28 mouse cellular contexts compared by ENCODE assay signal in the genomic region with DNA sequence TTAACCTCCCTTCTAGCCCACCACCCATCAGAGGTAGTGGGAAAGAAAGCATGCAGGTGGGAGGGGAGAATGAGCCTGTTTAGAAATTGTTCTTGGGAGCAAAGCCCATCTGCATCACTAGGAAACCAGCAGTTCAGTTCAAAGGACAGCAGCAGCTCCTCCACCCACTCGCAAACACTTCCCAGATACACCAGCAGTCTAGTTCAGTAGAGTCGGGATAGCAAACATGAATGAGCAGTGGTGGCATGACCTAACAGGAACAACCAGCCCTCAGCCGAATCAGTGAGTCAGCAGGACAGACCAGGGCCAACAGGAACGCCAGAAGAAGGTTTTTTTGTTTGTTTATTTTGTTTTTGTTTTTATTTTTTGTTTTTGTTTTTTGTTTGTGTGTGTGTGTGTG.
A peak's percentile ranks its signal among the peaks of the same experiment; 100 is the strongest.
DNase-seq lines count a peak whose midpoint lies in the region; ATAC-seq and TF ChIP-seq lines count a peak whose summit lies in the region.
"Had no signal": no experiment of that assay in that cellular context is flagged by ENCODE, and none has a peak within 500 bp of the region (broad histone marks: within the 10 kb centered on the region; RNA-seq: fewer than 3 reads in every experiment).

No protein-coding gene starts in this region.

- peak; percentile 13; the same call in 1 of the 2 replicates for TF ChIP-seq CTCF in stomach, postnatal 0 days (IDR thresholded peaks at IDR 0.05; ENCODE audit: low read depth)

- H3K4me2 ChIP-seq in intestine, embryonic 14.5 days (ENCODE audit: low read length) = no peak overlapping the region
- H3K4me2 ChIP-seq in intestine, embryonic 15.5 days (replicated peaks) = no peak overlapping the region
- no peak overlapping the region for H3K4me2 ChIP-seq in liver, embryonic 15.5 days
- no peak overlapping the region for H3K4me2 ChIP-seq in liver, embryonic 11.5 days
- no peak overlapping the region for H3K4me2 ChIP-seq in stomach, postnatal 0 days (replicated peaks; ENCODE audit: low read depth)
- H3K4me2 ChIP-seq: embryonic facial prominence, embryonic 12.5 days; embryonic facial prominence, embryonic 15.5 days; heart, embryonic 13.5 days; hindbrain, embryonic 14.5 days had no signal

- no peak for ATAC-seq in intestine, embryonic 14.5 days (replicated peaks; ENCODE audit: low FRiP score, low TSS enrichment, low read depth)
- no peak for ATAC-seq in intestine, embryonic 15.5 days
- ATAC-seq in liver, embryonic 15.5 days (ENCODE audit: insufficient read depth) = peak; percentile 51
- ATAC-seq in liver, embryonic 11.5 days (replicated peaks; ENCODE audit: low FRiP score) = no peak
- peak; percentile 79 for ATAC-seq in stomach, postnatal 0 days (ENCODE audit: low FRiP score, low TSS enrichment)
- ATAC-seq: forebrain, embryonic 14.5 days; forebrain, postnatal 0 days; Patski had no signal

- 60% methylated on average over 4 of the region's 4 CpGs for WGBS in intestine, embryonic 14.5 days
- 62% methylated on average over 4 of the region's 4 CpGs for WGBS in intestine, embryonic 15.5 days
- 39% methylated on average over 4 of the region's 4 CpGs for WGBS in liver, embryonic 15.5 days (ENCODE audit: insufficient replicate concordance)
- 61% methylated on average over 4 of the region's 4 CpGs for WGBS in liver, embryonic 11.5 days
- 47% methylated on average over 4 of the region's 4 CpGs for WGBS in stomach, postnatal 0 days

- H3K36me3 ChIP-seq in intestine, embryonic 14.5 days (ENCODE audit: control insufficient read depth, insufficient read depth, low read length) = no peaks in the 10 kb centered on the region
- H3K36me3 ChIP-seq in intestine, embryonic 15.5 days = no peaks in the 10 kb centered on the region
- no peaks in the 10 kb centered on the region for H3K36me3 ChIP-seq in liver, embryonic 15.5 days (replicated peaks)
- H3K36me3 ChIP-seq in liver, embryonic 11.5 days (ENCODE audit: control insufficient read depth, insufficient read depth, low read length) = no peaks in the 10 kb centered on the region
- H3K36me3 ChIP-seq in stomach, postnatal 0 days (ENCODE audit: control insufficient read depth, insufficient read depth, low read length) = no peaks in the 10 kb centered on the region
- H3K36me3 ChIP-seq: embryonic facial prominence, embryonic 12.5 days; embryonic facial prominence, embryonic 15.5 days; G1E; heart, embryonic 10.5 days; heart, embryonic 13.5 days had no signal

- no peak overlapping the region for H3K9ac ChIP-seq in intestine, embryonic 14.5 days (ENCODE audit: low read length)
- no peak overlapping the region for H3K9ac ChIP-seq in intestine, embryonic 15.5 days
- H3K9ac ChIP-seq in liver, embryonic 15.5 days = no peak overlapping the region
- H3K9ac ChIP-seq in liver, embryonic 11.5 days (ENCODE audit: low read depth, low read length) = no peak overlapping the region
- no peak overlapping the region for H3K9ac ChIP-seq in stomach, postnatal 0 days (ENCODE audit: low read length)
- H3K9ac ChIP-seq: embryonic facial prominence, embryonic 12.5 days; embryonic facial prominence, embryonic 15.5 days; forebrain, postnatal 0 days; heart, embryonic 13.5 days; hindbrain, embryonic 14.5 days had no signal

- no peaks in the 10 kb centered on the region for H3K9me3 ChIP-seq in intestine, embryonic 14.5 days (ENCODE audit: control insufficient read depth, low read length)
- H3K9me3 ChIP-seq in intestine, embryonic 15.5 days = no peaks in the 10 kb centered on the region
- no peaks in the 10 kb centered on the region for H3K9me3 ChIP-seq in liver, embryonic 15.5 days (replicated peaks)
- H3K9me3 ChIP-seq in liver, embryonic 11.5 days (ENCODE audit: control insufficient read depth, low read length) = no peaks in the 10 kb centered on the region
- no peaks in the 10 kb centered on the region for H3K9me3 ChIP-seq in stomach, postnatal 0 days (ENCODE audit: control insufficient read depth, low read length)
- H3K9me3 ChIP-seq: embryonic facial prominence, embryonic 12.5 days; embryonic facial prominence, embryonic 15.5 days; G1E; heart, embryonic 10.5 days; heart, embryonic 13.5 days had no signal

- DNase-seq in intestine, embryonic 14.5 days (ENCODE audit: low spot score) = peak; percentile 27
- DNase-seq in liver, embryonic 11.5 days (ENCODE audit: low spot score) = no peak
- DNase-seq in urinary bladder, postnatal 14 days (ENCODE audit: low spot score) = peak; percentile 44
- DNase-seq in urinary bladder, postnatal 4 days (ENCODE audit: low spot score in 2 of 2) = no peak
- DNase-seq in stomach, postnatal 0 days (ENCODE audit: low spot score) = peak; percentile 37
- DNase-seq: adrenal gland, adult 2 months; adrenal gland, postnatal 14 days; B cell, adult 2 months; cerebellum, adult 11 months; cerebellum, adult 2 months; cerebellum, adult 9-11 months; cerebellum, postnatal 25 days; forebrain, postnatal 0 days; gastrocnemius, adult 2 months; gastrocnemius, postnatal 14 days; heart, postnatal 14 days; heart, postnatal 4 days had no signal

- no peak overlapping the region for H3K27ac ChIP-seq in intestine, embryonic 14.5 days (ENCODE audit: low read depth)
- H3K27ac ChIP-seq in intestine, embryonic 15.5 days = no peak overlapping the region
- H3K27ac ChIP-seq in liver, embryonic 15.5 days (replicated peaks) = no peak overlapping the region
- H3K27ac ChIP-seq in liver, embryonic 11.5 days (ENCODE audit: low read depth, low read length) = no peak overlapping the region
- H3K27ac ChIP-seq in stomach, postnatal 0 days (replicated peaks) = no peak overlapping the region
- H3K27ac ChIP-seq: embryonic facial prominence, embryonic 12.5 days; embryonic facial prominence, embryonic 15.5 days; gastrocnemius, adult 2 months; heart, embryonic 10.5 days; heart, embryonic 13.5 days; hindbrain, embryonic 14.5 days had no signal

- no peak overlapping the region for H3K4me3 ChIP-seq in intestine, embryonic 14.5 days (ENCODE audit: low read depth, low read length)
- H3K4me3 ChIP-seq in intestine, embryonic 15.5 days (replicated peaks) = no peak overlapping the region
- no peak overlapping the region for H3K4me3 ChIP-seq in liver, embryonic 15.5 days (replicated peaks)
- no peak overlapping the region for H3K4me3 ChIP-seq in liver, embryonic 11.5 days (ENCODE audit: low read depth, low read length)
- no peak overlapping the region for H3K4me3 ChIP-seq in stomach, postnatal 0 days (ENCODE audit: low read depth, low read length)
- H3K4me3 ChIP-seq: embryonic facial prominence, embryonic 12.5 days; embryonic facial prominence, embryonic 15.5 days; gastrocnemius, adult 2 months; heart, embryonic 10.5 days; heart, embryonic 13.5 days had no signal

- no peaks in the 10 kb centered on the region for H3K4me1 ChIP-seq in intestine, embryonic 14.5 days (replicated peaks; ENCODE audit: control insufficient read depth, insufficient read depth, low read length)
- H3K4me1 ChIP-seq in intestine, embryonic 15.5 days (replicated peaks) = no peaks in the 10 kb centered on the region
- H3K4me1 ChIP-seq in liver, embryonic 15.5 days (replicated peaks) = no peaks in the 10 kb centered on the region
- H3K4me1 ChIP-seq in liver, embryonic 11.5 days (replicated peaks; ENCODE audit: control insufficient read depth, insufficient read depth, low read length) = no peaks in the 10 kb centered on the region
- H3K4me1 ChIP-seq in stomach, postnatal 0 days (replicated peaks; ENCODE audit: control insufficient read depth, insufficient read depth) = no peaks in the 10 kb centered on the region
- H3K4me1 ChIP-seq: embryonic facial prominence, embryonic 12.5 days; embryonic facial prominence, embryonic 15.5 days; heart, embryonic 10.5 days; heart, embryonic 13.5 days had no signal

- no peak for TF ChIP-seq EP300 in stomach, postnatal 0 days (optimal IDR thresholded peaks at IDR 0.05)

- no peaks in the 10 kb centered on the region for H3K27me3 ChIP-seq in intestine, embryonic 14.5 days (replicated peaks; ENCODE audit: control insufficient read depth, insufficient read depth, low read length)
- H3K27me3 ChIP-seq in intestine, embryonic 15.5 days (replicated peaks) = no peaks in the 10 kb centered on the region
- H3K27me3 ChIP-seq in liver, embryonic 15.5 days = no peaks in the 10 kb centered on the region
- no peaks in the 10 kb centered on the region for H3K27me3 ChIP-seq in liver, embryonic 11.5 days (replicated peaks; ENCODE audit: control insufficient read depth, insufficient read depth, low read length)
- no peaks in the 10 kb centered on the region for H3K27me3 ChIP-seq in stomach, postnatal 0 days (ENCODE audit: control insufficient read depth, insufficient read depth, low read length)
- H3K27me3 ChIP-seq: CH12.LX; embryonic facial prominence, embryonic 12.5 days; embryonic facial prominence, embryonic 15.5 days; heart, embryonic 13.5 days; Patski had no signal

Comparison
In these comparisons a context has a peak if more than half of its experiments do, and no peak if none do; other contexts are left out.
1. ATAC-seq: peak in liver, embryonic 15.5 days (single experiment) and stomach, postnatal 0 days (single experiment); none in intestine, embryonic 14.5 days (single experiment), intestine, embryonic 15.5 days (single experiment) and liver, embryonic 11.5 days (single experiment).
2. DNase-seq: peak in intestine, embryonic 14.5 days (single experiment), urinary bladder, postnatal 14 days (single experiment) and stomach, postnatal 0 days (single experiment); none in liver, embryonic 11.5 days (single experiment) and urinary bladder, postnatal 4 days (0 of 2).